In genomic region chr5:112285548-112286085, GRCm38 (mm10) we compare ENCODE assay signal across 1 mouse cellular context.
A peak's percentile ranks its signal among the peaks of the same experiment; 100 is the strongest.
TF ChIP-seq lines count a peak whose summit lies in the region.

No protein-coding gene starts in this region.

TF ChIP-seq in MEL, 35 proteins besides CTCF, POLR2A, EP300 and RAD21:
- TF ChIP-seq ZKSCAN1 (IDR thresholded peaks at IDR 0.05; ENCODE audit: low read depth, low read length) (no peak), TCF12 (IDR thresholded peaks at IDR 0.05; ENCODE audit: low read depth, low read length) (peak; percentile 44; the same call in 1 of the 2 replicates)
TF ChIP-seq in MEL: peak in this region for 1.
